Mouse (Mus musculus) CD8-positive naive resting alpha-beta T cell, adult 2 months (primary cell): ENCODE results near the gene Spz1.

ENCODE experiments used
- DNase-seq, 2 experiments: peaks; one replicate each; pipeline ENCODE4 v3.0.0; 2022; ENCODE audit warnings: low read depth in 2 of 2, low spot score in 2 of 2

Gene Spz1

DNA sequence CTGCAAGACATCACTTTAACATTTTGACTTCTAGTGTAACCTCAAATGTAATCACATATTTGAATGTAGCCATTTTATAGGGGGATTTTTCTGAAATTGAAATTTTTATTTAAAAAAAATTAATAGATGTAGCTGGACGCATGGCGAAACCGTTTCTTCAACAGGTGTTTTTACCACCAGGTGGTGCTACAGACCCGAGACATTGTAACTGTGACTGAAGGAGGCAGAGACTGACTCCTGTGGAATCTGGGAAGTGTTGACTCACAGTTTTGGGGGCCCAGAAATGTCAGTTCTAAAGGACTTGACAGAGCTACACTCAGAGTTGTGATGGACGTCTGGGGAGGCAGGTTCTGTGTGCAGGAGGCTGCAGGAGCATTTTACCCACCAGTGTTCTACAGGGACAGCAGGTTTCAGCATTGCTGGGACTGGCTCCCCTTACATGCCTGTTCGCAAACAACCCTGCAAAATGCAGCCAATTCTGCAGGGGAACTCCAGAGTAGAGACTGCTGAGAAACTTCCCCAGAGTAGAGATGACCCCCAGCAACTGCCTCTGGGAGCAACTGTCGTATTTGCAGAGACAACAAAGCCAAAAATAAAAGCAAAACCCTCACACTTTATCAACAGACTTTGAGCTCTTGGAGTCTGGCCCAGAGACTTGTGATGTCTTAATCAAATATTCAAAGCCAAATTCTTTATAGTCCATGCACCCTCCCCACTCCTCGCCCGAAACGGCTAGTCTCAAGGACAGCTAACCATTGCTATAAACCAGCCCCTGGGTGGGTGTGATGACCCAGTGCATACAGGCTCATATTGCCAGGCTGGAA, 4.5 kb upstream of the Spz1 start:
- peak; percentile 43 to 47 for DNase-seq

DNA sequence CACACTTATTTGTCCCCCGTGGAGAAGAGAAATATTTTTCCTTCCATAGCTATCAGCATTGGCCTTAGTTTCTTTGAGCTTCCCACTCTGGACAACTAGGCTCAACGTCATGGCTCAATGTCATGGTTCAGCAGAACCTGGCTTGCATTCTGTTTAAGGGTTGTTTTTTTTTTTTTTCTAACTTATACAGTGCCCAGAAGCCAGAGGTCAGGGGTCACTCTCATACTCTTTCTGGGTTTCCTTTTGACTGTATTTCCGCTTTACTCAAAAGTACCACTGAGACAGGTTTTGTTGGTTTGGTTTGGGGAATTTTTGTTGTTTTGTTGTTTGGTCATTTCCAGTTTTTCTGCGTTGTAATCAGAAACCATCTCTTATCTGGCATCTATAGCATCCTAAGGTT, 2.2 kb upstream of the Spz1 start:
- DNase-seq: no peak

- DNase-seq: no peak
Observed at GRCm38 (mm10) chr13:92576688-92577087, 716 bp upstream of the Spz1 start.

DNA sequence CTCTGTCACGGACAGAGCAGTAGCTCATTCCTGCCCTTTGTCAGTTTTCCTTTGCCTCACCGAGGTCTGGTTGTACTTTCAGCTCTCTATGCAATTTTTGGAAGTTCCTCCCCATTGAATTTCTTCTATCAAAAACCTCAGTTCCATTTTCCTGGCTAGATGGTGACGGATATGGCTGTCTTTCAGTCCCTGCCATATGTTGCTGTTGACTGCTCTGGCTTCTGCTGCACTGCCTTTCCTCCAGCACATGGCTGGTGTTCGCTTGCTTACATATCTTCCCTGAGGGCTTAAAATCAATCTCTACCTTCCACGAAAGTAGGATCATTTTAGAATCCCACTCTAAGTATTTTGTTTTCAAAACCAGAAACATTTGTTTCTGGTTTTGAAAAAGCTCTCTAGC, 16.5 kb downstream of the Spz1 start:
- DNase-seq: no peak

DNA sequence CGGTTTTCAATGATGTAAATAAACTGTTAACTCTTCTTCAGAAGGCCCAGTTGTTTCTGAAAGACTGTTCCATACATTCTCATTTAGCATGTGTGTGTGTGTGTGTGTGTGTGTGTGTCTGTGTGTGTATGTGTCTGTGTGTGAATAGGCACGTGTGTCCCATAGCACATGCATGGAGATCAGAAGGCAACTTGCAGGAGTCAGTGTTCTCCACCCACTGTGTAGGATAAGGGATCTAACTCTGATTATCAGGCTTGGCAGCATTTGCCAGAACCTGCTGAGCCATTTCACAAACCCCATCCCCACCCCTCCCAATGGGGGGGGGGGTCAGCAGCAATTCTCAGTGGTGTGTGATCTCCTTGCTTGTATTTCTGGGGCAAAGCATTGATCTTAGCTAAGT, 18.7 kb downstream of the Spz1 start:
- DNase-seq: no peak

DNA sequence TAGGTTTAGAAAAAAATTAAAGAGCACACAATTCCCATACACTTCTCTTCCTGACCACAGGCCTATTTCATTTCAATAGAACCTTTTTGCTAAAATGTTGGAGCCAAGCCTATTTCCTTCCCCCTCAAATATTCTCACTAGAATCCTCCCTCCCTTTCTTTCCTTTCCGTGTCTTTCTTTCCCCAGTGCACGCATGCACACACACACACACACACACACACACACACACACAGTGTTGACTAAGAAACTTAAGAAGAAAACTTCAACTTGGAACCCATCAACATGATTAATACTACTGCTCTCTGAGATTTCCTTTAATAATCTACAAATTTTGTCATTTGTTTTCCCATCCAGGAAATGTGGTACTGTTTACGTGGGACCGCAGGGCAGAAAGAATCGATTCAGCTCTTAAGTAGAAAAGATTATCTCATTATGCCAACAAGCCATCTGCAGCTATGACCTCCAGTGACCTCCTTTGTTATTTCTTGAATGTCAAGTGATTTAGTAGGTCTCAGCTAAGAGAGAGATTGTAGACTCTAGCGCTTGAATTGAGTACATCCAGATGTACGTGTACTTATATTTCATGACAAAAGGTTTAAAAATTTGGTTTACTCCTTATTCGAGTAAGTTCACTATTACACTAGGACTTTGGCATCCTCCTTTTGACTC, 19.4 kb downstream of the Spz1 start:
- no peak for DNase-seq

GRCm38 (mm10) chr13:92547093-92547492, 28.9 kb downstream of the Spz1 start:
- DNase-seq: no peak

- no peak for DNase-seq
Observed at GRCm38 (mm10) chr13:92540997-92541396, 35.0 kb downstream of the Spz1 start.

DNA sequence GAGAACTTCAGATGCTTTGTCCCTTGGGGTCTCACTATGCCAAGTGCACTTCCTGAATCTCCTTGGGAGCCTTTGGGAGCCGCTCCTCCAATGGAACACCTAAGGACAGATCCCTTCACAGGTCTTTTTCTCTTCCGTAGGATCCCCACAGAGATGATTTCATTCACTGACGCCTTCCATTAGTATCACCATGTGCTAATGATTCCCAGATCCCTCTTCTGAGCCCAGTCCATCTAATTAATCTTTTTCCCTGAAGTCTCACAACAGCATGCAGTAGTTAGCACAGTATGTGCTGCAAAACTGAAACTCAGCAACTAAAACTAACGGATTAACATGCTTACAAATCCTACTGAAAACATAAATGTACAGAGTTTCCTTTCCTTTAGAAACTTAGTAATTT, 36.8 kb downstream of the Spz1 start:
- DNase-seq: no peak

DNA sequence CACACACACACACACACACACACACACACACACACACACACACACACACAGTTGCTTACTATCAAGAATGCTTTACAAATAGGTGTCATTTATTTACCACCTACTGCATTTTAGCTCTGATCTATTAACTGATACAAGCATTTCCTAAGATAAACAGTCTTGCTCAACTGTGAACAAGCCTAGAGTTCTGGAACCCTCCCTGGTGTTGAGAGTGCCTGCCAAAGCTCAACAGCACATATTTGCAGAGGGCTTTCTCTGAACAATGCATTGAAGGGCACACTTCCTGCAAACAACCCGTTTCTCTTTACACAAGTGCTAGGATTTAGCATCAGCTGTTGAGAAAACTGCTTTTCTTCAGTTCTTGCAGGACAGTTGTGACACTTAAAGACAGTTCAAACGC, 42.2 kb downstream of the Spz1 start:
- no peak for DNase-seq

- no peak for DNase-seq
Observed at GRCm38 (mm10) chr13:92532216-92532615, 43.8 kb downstream of the Spz1 start.

DNA sequence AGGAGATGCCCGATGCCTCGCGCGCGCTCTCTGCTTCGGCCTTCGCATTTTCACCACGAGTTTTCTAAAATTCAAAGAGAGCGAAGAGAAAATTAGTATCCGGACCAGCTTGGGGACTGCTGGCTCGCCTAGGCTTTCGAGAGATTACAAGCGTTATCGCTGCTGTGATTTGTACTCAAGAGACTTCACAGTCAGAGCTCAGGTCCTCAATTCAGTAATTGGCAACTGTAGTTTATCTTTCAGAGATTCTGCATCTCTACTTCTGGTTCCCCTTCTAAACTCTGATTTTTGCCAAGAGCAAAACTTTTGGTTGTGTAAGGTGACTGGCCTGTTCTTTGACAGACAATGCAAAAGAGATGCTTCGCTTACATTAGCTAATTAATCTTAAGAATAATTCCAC, 44.7 kb downstream of the Spz1 start:
- no peak for DNase-seq

DNA sequence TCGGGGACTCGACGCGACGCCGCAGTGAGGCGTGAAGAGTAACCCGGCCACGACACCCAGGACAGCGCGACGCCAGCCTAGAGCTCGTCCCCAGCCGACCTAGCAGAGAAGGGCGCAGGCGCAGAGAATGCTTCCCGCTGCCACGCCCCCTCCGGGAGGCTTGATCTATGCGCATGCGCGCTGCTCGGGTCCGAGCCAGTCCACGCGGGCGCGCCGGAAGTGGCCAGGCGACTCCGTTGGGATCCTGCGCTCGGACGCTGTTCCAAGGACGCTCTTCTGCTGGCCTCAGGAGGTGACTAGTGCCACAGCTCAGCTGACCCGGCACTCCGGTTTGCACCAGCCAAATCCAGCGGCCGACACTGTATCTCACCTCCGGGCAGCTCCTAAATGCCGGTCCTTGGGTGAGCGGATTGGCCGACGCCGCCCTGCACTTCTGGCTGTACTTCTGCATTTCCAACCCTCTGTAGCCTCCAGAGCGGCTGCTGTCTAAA, 45.2 kb downstream of the Spz1 start, which contains the start of gene Zfyve16:
Zfyve16 (minus strand) TSS at position 148 of the 491 bp plus-strand sequence.
- DNase-seq: peak; percentile 88 to 89

DNA sequence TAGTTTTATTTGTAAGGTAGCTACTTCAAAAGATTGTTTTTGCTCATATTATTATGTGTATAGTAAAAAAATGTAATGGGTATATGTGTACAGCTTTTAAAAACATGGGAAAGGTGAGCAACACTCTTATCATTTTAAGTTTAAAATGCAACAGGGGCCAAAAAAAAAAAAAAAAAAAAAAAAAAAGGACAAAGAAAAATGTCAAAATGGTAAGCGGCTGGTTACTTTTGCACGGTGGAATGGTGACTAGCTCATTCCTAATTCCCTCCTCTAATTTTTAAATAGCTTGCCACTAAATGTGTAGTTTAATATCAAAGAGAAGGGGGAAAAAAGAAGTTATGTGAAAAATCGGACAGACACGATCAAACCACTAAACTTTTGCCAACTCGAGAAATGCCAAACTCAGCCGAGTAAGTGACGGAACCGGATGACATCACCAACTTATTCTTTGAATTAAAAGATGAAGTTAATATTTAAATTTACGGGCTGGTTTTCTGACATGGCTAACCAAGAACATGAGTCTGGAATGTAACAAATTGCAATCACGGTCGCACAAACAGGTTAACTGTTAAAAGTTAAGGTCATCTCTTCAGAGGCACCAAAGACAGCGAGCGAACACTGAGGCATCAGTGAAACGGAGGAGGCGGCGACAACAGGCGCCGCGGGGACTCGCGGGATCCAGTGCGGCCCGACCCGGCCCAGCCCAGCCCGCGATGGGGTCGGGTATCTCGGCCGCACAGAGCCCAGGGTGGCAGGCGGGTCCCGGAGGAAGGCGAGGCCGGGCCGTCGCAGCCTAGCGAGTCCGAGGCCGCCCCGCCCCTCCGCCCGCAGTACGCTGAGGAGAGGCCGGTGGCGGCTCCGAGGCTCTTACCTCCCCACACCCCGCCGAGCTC, 45.9 kb downstream of the Spz1 start:
- DNase-seq: no peak
